Mouse (Mus musculus): Measurements from ENCODE around the gene Gm3415. TPM values are rescaled to one million over a fixed set of nuclear protein-coding genes. Genes with fewer than 3 reads are reported as not detected.
"Not testable (repeated sequence)": the region's sequence is repeated elsewhere in the genome, so short reads cannot be mapped to it uniquely, and the experiment has no call there.

Gene Gm3415
- total and polyA plus RNA-seq, 3 experiments, result not detected

- Histone ChIP-seq H3K27ac (no peak overlapping the region), H3K9ac (ENCODE audit: low read depth, low read length) (no peak overlapping the region), H3K4me3 (no peak overlapping the region), H3K27me3 (ENCODE audit: control insufficient read depth, insufficient read depth, low read length) (no peaks in the 10 kb centered on the region; the same call in 1 of the 2 replicates), H3K36me3 (ENCODE audit: control insufficient read depth, insufficient read depth, low read length) (no peaks in the 10 kb centered on the region), H3K4me1 (ENCODE audit: control insufficient read depth, insufficient read depth, low read length) (no peaks in the 10 kb centered on the region), H3K79me2 (replicated peaks; ENCODE audit: control insufficient read depth, insufficient read depth, low read length) (no peaks in the 10 kb centered on the region)
- intact Hi-C loops (cut with DNase I), result no loop called here
- DNase-seq, result no peak
- TF ChIP-seq EP300 (IDR thresholded peaks at IDR 0.05; ENCODE audit: insufficient read depth, low read depth, low read length) (no peak), CTCF (IDR thresholded peaks at IDR 0.05) (no peak), POLR2A (IDR thresholded peaks at IDR 0.05; ENCODE audit: insufficient read depth, low read depth, low read length) (no peak)
- WGBS, result 81% methylated on average over 4 of the region's 4 CpGs
These were observed 35.7 kb downstream of the Gm3415 start for GRCm38 (mm10) chr5:146591636-146592035.

- H3K4me1 ChIP-seq (ENCODE audit: control insufficient read depth, insufficient read depth, low read length), result no peaks in the 10 kb centered on the region
- WGBS, result 68% methylated on average over 5 of the region's 5 CpGs
- H3K9ac ChIP-seq (ENCODE audit: low read depth, low read length), result no peak overlapping the region
- intact Hi-C loops (cut with DNase I), result no loop called here
- no peak overlapping the region for H3K4me3 ChIP-seq
- no peak for TF ChIP-seq POLR2A (IDR thresholded peaks at IDR 0.05; ENCODE audit: insufficient read depth, low read depth, low read length)
- no peak for TF ChIP-seq EP300 (IDR thresholded peaks at IDR 0.05; ENCODE audit: insufficient read depth, low read depth, low read length)
- no peak for TF ChIP-seq CTCF (IDR thresholded peaks at IDR 0.05)
- H3K79me2 ChIP-seq (replicated peaks; ENCODE audit: control insufficient read depth, insufficient read depth, low read length), result no peaks in the 10 kb centered on the region
- no peak overlapping the region for H3K27ac ChIP-seq
- no peaks in the 10 kb centered on the region; the same call in 1 of the 2 replicates for H3K27me3 ChIP-seq (ENCODE audit: control insufficient read depth, insufficient read depth, low read length)
- H3K36me3 ChIP-seq (ENCODE audit: control insufficient read depth, insufficient read depth, low read length), result no peaks in the 10 kb centered on the region
- DNase-seq, result no peak
These were observed 36.6 kb downstream of the Gm3415 start for GRCm38 (mm10) chr5:146592580-146592979.

- Histone ChIP-seq H3K27ac (no peak overlapping the region), H3K36me3 (ENCODE audit: control insufficient read depth, insufficient read depth, low read length) (no peaks in the 10 kb centered on the region), H3K4me1 (ENCODE audit: control insufficient read depth, insufficient read depth, low read length) (no peaks in the 10 kb centered on the region), H3K9ac (ENCODE audit: low read depth, low read length) (no peak overlapping the region), H3K79me2 (replicated peaks; ENCODE audit: control insufficient read depth, insufficient read depth, low read length) (no peaks in the 10 kb centered on the region), H3K27me3 (ENCODE audit: control insufficient read depth, insufficient read depth, low read length) (no peaks in the 10 kb centered on the region; the same call in 1 of the 2 replicates), H3K4me3 (no peak overlapping the region)
- intact Hi-C loops (cut with DNase I), result no loop called here
- WGBS, result 65% methylated on average over 18 of the region's 18 CpGs
- TF ChIP-seq CTCF (IDR thresholded peaks at IDR 0.05) (no peak), POLR2A (IDR thresholded peaks at IDR 0.05; ENCODE audit: insufficient read depth, low read depth, low read length) (no peak), EP300 (IDR thresholded peaks at IDR 0.05; ENCODE audit: insufficient read depth, low read depth, low read length) (no peak)
- no peak for DNase-seq
These were observed 40.9 kb downstream of the Gm3415 start for GRCm38 (mm10) chr5:146596612-146597502.

GRCm38 (mm10) chr5:146597503-146597874 is 41.6 kb downstream of the Gm3415 start:
- no peak overlapping the region for H3K4me3 ChIP-seq
- intact Hi-C loops (cut with DNase I), result no loop called here
- no peaks in the 10 kb centered on the region for H3K36me3 ChIP-seq (ENCODE audit: control insufficient read depth, insufficient read depth, low read length)
- H3K9ac ChIP-seq (ENCODE audit: low read depth, low read length), result no peak overlapping the region
- H3K27ac ChIP-seq, result no peak overlapping the region
- no peak for DNase-seq
- H3K27me3 ChIP-seq (ENCODE audit: control insufficient read depth, insufficient read depth, low read length), result no peaks in the 10 kb centered on the region
- no peak for TF ChIP-seq CTCF (IDR thresholded peaks at IDR 0.05)
- TF ChIP-seq POLR2A (IDR thresholded peaks at IDR 0.05; ENCODE audit: insufficient read depth, low read depth, low read length), result no peak
- TF ChIP-seq EP300 (IDR thresholded peaks at IDR 0.05; ENCODE audit: insufficient read depth, low read depth, low read length), result no peak
- 90% methylated on average over 10 of the region's 10 CpGs for WGBS
- H3K79me2 ChIP-seq (replicated peaks; ENCODE audit: control insufficient read depth, insufficient read depth, low read length), result no peaks in the 10 kb centered on the region
- H3K4me1 ChIP-seq (ENCODE audit: control insufficient read depth, insufficient read depth, low read length), result no peaks in the 10 kb centered on the region

- Histone ChIP-seq H3K27me3 (ENCODE audit: control insufficient read depth, insufficient read depth, low read length) (no peaks in the 10 kb centered on the region), H3K27ac (no peak overlapping the region), H3K9ac (ENCODE audit: low read depth, low read length) (no peak overlapping the region), H3K79me2 (replicated peaks; ENCODE audit: control insufficient read depth, insufficient read depth, low read length) (no peaks in the 10 kb centered on the region), H3K4me1 (ENCODE audit: control insufficient read depth, insufficient read depth, low read length) (no peaks in the 10 kb centered on the region), H3K4me3 (no peak overlapping the region), H3K36me3 (ENCODE audit: control insufficient read depth, insufficient read depth, low read length) (no peaks in the 10 kb centered on the region)
- WGBS, result 82% methylated on average over 27 of the region's 27 CpGs
- TF ChIP-seq CTCF (IDR thresholded peaks at IDR 0.05) (no peak), EP300 (IDR thresholded peaks at IDR 0.05; ENCODE audit: insufficient read depth, low read depth, low read length) (no peak), POLR2A (IDR thresholded peaks at IDR 0.05; ENCODE audit: insufficient read depth, low read depth, low read length) (no peak)
- no peak for DNase-seq
- intact Hi-C loops (cut with DNase I), result no loop called here
These were observed 42.5 kb downstream of the Gm3415 start for GRCm38 (mm10) chr5:146598215-146599119.

- H3K4me1 ChIP-seq (ENCODE audit: control insufficient read depth, insufficient read depth, low read length); intact Hi-C loops (cut with DNase I); H3K9ac ChIP-seq (ENCODE audit: low read depth, low read length); H3K27ac ChIP-seq; H3K79me2 ChIP-seq (replicated peaks; ENCODE audit: control insufficient read depth, insufficient read depth, low read length); H3K27me3 ChIP-seq (ENCODE audit: control insufficient read depth, insufficient read depth, low read length); H3K36me3 ChIP-seq (ENCODE audit: control insufficient read depth, insufficient read depth, low read length); DNase-seq; H3K4me3 ChIP-seq: not testable (repeated sequence)
- 81% methylated on average over 7 of the region's 7 CpGs for WGBS
These were observed 43.3 kb downstream of the Gm3415 start for GRCm38 (mm10) chr5:146599216-146599615.

Measured in heart, adult 2 months (tissue).